ENCODE assay signal across 13 mouse cellular contexts in the genomic region with DNA sequence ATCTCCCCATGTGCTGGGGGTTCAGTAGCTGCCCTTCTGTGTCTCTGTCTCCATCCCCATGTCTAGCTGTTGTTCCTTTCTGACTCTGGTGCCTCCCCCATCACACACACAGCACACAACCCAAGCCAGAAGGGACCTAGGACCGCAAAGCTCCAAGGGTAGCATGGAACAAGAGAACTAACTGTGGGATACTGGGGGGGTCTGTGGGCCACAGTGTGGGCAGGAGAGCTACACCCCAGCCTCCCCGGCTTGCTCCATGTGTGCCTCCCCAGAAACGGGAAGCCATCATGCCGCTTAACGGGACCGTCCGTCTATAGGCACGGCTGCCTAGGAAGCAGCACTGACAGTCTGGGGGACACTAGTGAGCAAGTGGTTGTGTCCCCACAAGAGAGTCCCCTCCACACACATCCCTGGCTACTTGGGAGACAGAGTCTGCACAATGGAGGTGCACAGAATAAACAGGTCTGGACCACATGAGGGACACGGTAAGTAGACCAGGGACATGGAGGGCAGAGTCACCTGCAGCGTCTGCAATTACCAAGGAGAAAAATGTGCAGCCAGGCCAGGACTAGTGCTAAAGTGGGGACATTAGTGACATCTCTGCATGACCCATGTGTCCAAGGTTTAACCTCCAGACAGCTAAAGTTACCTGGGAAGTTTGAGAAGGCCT. TPM values are rescaled to one million over a fixed set of nuclear protein-coding genes. Genes with fewer than 3 reads are reported as not detected.
DNase-seq lines count a peak whose midpoint lies in the region; ATAC-seq and TF ChIP-seq lines count a peak whose summit lies in the region.
"Had no signal": no experiment of that assay in that cellular context is flagged by ENCODE, and none has a peak within 500 bp of the region (broad histone marks: within the 10 kb centered on the region; RNA-seq: fewer than 3 reads in every experiment).

No protein-coding gene starts in this region.

- peaks cover 71% of the 10 kb centered on the region for H3K4me1 ChIP-seq in hindbrain, embryonic 13.5 days (replicated peaks)
- H3K4me1 ChIP-seq in hindbrain, embryonic 10.5 days (replicated peaks): peaks cover 63% of the 10 kb centered on the region
- no peaks in the 10 kb centered on the region for H3K4me1 ChIP-seq in kidney, adult 2 months (ENCODE audit: control insufficient read depth, insufficient read depth, low read length)

- ATAC-seq in hindbrain, embryonic 13.5 days (ENCODE audit: low FRiP score): no peak
- ATAC-seq in megakaryocyte progenitor cell, adult 5-6 weeks (replicated peaks; ENCODE audit: poor library complexity): no peak

- peaks cover 13% of the 10 kb centered on the region for H3K27me3 ChIP-seq in hindbrain, embryonic 13.5 days
- peaks cover 58% of the 10 kb centered on the region for H3K27me3 ChIP-seq in hindbrain, embryonic 10.5 days (ENCODE audit: insufficient read depth, poor library complexity, severe bottlenecking)
- no peaks in the 10 kb centered on the region for H3K27me3 ChIP-seq in kidney, adult 2 months (replicated peaks; ENCODE audit: control insufficient read depth, insufficient read depth, low read length)

- no peak overlapping the region; the same call in 1 of the 2 replicates for H3K4me2 ChIP-seq in hindbrain, embryonic 13.5 days
- H3K4me2 ChIP-seq: lung, embryonic 14.5 days had no signal

- no peak overlapping the region for H3K4me3 ChIP-seq in hindbrain, embryonic 13.5 days
- no peak overlapping the region for H3K4me3 ChIP-seq in hindbrain, embryonic 10.5 days
- H3K4me3 ChIP-seq in kidney, adult 2 months (ENCODE audit: insufficient read depth, low read depth, low read length): no peak overlapping the region

- no peak for TF ChIP-seq CTCF in kidney, adult 2 months (conservative IDR thresholded peaks at IDR 0.05; ENCODE audit: insufficient read depth, insufficient read length, low read depth, low read length)

- H3K9me3 ChIP-seq in hindbrain, embryonic 13.5 days: no peaks in the 10 kb centered on the region
- no peaks in the 10 kb centered on the region for H3K9me3 ChIP-seq in hindbrain, embryonic 10.5 days
- H3K9me3 ChIP-seq: heart, embryonic 13.5 days had no signal

- no peak for DNase-seq in hindbrain, embryonic 10.5 days (ENCODE audit: low spot score)
- peak; percentile 26 for DNase-seq in brain, adult 2 months (ENCODE audit: low read depth, low spot score)
- peak; percentile 37 to 43 for DNase-seq in cerebellum, postnatal 14 days
- DNase-seq in liver: peak; percentile 2
- DNase-seq in kidney, postnatal 36 days: no peak
- no peak for DNase-seq in kidney, adult 2 months
- DNase-seq: kidney, adult 8-10 months; lung, embryonic 14.5 days had no signal

- no peak for TF ChIP-seq POLR2A in kidney, adult 2 months (IDR thresholded peaks at IDR 0.05; ENCODE audit: low read depth, low read length)

- H3K27ac ChIP-seq in hindbrain, embryonic 13.5 days: peak overlapping the region; percentile 95
- no peak overlapping the region for H3K27ac ChIP-seq in hindbrain, embryonic 10.5 days
- no peak overlapping the region for H3K27ac ChIP-seq in kidney, adult 2 months (ENCODE audit: insufficient read depth, low read depth, low read length)
- H3K27ac ChIP-seq: stomach, postnatal 0 days had no signal

- WGBS in hindbrain, embryonic 13.5 days: 84% methylated on average over 10 of the region's 10 CpGs
- 92% methylated on average over 10 of the region's 10 CpGs for WGBS in hindbrain, embryonic 10.5 days
- WGBS in kidney, adult 2 months: 86% methylated on average over 10 of the region's 10 CpGs

- peaks cover 56% of the 10 kb centered on the region for H3K36me3 ChIP-seq in hindbrain, embryonic 13.5 days
- peaks cover 56% of the 10 kb centered on the region for H3K36me3 ChIP-seq in hindbrain, embryonic 10.5 days
- H3K36me3 ChIP-seq in kidney, adult 2 months (ENCODE audit: control insufficient read depth, insufficient read depth, low read length): no peaks in the 10 kb centered on the region

- peak overlapping the region; percentile 60 for H3K9ac ChIP-seq in hindbrain, embryonic 13.5 days
- H3K9ac ChIP-seq: lung, embryonic 14.5 days had no signal

RNA-seq across cellular contexts. Expression of a gene that starts 1.5 kb away (rescaled TPM):
- polyA plus RNA-seq in hindbrain, embryonic 13.5 days (2015; fragmentation: Nextera tagmentation; extraction: Ambion mirVana): 5.6 and 6.5 TPM in 2 replicates
- 0.78 and 1.8 TPM in 2 replicates for polyA plus RNA-seq in hindbrain, embryonic 10.5 days (2016; fragmentation: Nextera tagmentation; extraction: Ambion mirVana)
- not detected in 2 replicates for total RNA-seq in megakaryocyte progenitor cell, adult 5-6 weeks (2015)
- total RNA-seq in megakaryocyte progenitor cell, adult 5-6 weeks (2017): not detected in 2 replicates
- 224 and 293 TPM in 2 replicates for polyA plus RNA-seq in kidney, adult 2 months (2012; rRNA removed)
- total RNA-seq: CH12.LX had no signal

RNA-seq across cellular contexts. Expression of a gene that starts 4.1 kb away (rescaled TPM):
- 45.8 and 46.2 TPM in 2 replicates for polyA plus RNA-seq in hindbrain, embryonic 13.5 days (2015; fragmentation: Nextera tagmentation; extraction: Ambion mirVana)
- polyA plus RNA-seq in hindbrain, embryonic 10.5 days (2016; fragmentation: Nextera tagmentation; extraction: Ambion mirVana): 86.2 and 89.2 TPM in 2 replicates
- total RNA-seq in megakaryocyte progenitor cell, adult 5-6 weeks (2015): 27.5 and 35.2 TPM in 2 replicates
- 17.4 and 22.6 TPM in 2 replicates for total RNA-seq in megakaryocyte progenitor cell, adult 5-6 weeks (2017)
- 92.8 and 129 TPM in 2 replicates for polyA plus RNA-seq in kidney, adult 2 months (2012; rRNA removed)

RNA-seq across cellular contexts. Expression of a gene that starts 32.6 kb away (rescaled TPM):
- polyA plus RNA-seq in hindbrain, embryonic 13.5 days (2015; fragmentation: Nextera tagmentation; extraction: Ambion mirVana): 121 and 126 TPM in 2 replicates
- 102 and 122 TPM in 2 replicates for polyA plus RNA-seq in hindbrain, embryonic 10.5 days (2016; fragmentation: Nextera tagmentation; extraction: Ambion mirVana)
- 60.6 and 62.7 TPM in 2 replicates for total RNA-seq in megakaryocyte progenitor cell, adult 5-6 weeks (2015)
- 30.4 and 38.3 TPM in 2 replicates for total RNA-seq in megakaryocyte progenitor cell, adult 5-6 weeks (2017)
- polyA plus RNA-seq in kidney, adult 2 months (2012; rRNA removed): 298 and 346 TPM in 2 replicates

RNA-seq across cellular contexts. Expression of a gene that starts 32.7 kb away (rescaled TPM):
- 32.2 and 37.4 TPM in 2 replicates for polyA plus RNA-seq in hindbrain, embryonic 13.5 days (2015; fragmentation: Nextera tagmentation; extraction: Ambion mirVana)
- polyA plus RNA-seq in hindbrain, embryonic 10.5 days (2016; fragmentation: Nextera tagmentation; extraction: Ambion mirVana): 17.1 and 20.5 TPM in 2 replicates
- 1.2 and 2.5 TPM in 2 replicates for total RNA-seq in megakaryocyte progenitor cell, adult 5-6 weeks (2015)
- 0.30 and 1.7 TPM in 2 replicates for total RNA-seq in megakaryocyte progenitor cell, adult 5-6 weeks (2017)
- 12.2 and 18.6 TPM in 2 replicates for polyA plus RNA-seq in kidney, adult 2 months (2012; rRNA removed)

RNA-seq across cellular contexts. Expression of a gene that starts 34.9 kb away (rescaled TPM):
- polyA plus RNA-seq in hindbrain, embryonic 13.5 days (2015; fragmentation: Nextera tagmentation; extraction: Ambion mirVana): 14.6 and 15.6 TPM in 2 replicates
- polyA plus RNA-seq in hindbrain, embryonic 10.5 days (2016; fragmentation: Nextera tagmentation; extraction: Ambion mirVana): 1.7 and 4.4 TPM in 2 replicates
- not detected in 2 replicates for total RNA-seq in megakaryocyte progenitor cell, adult 5-6 weeks (2015)
- total RNA-seq in megakaryocyte progenitor cell, adult 5-6 weeks (2017): not detected in 2 replicates
- 0.30 and 0.52 TPM in 2 replicates for polyA plus RNA-seq in kidney, adult 2 months (2012; rRNA removed)

Comparison
In these comparisons a context has a peak if more than half of its experiments do, and no peak if none do; other contexts are left out.
1. DNase-seq: peak in brain, adult 2 months (single experiment), cerebellum, postnatal 14 days (2 of 2) and liver (single experiment); none in hindbrain, embryonic 10.5 days (single experiment), kidney, postnatal 36 days (0 of 2) and kidney, adult 2 months (single experiment).
2. RNA of a gene that starts 1.5 kb away (polyA plus RNA-seq): 224 to 293 TPM in kidney, adult 2 months; 5.6 to 6.5 TPM in hindbrain, embryonic 13.5 days and 0.78 to 1.8 TPM in hindbrain, embryonic 10.5 days; every median in the first group is over 10 times any median in the second.